Mouse (Mus musculus): ENCODE data around the gene Ccdc142. TPM values are rescaled to one million over a fixed set of nuclear protein-coding genes. Genes with fewer than 3 reads are reported as not detected.

Gene Ccdc142
- polyA plus RNA-seq, 1 experiment = 2.0 TPM

DNA sequence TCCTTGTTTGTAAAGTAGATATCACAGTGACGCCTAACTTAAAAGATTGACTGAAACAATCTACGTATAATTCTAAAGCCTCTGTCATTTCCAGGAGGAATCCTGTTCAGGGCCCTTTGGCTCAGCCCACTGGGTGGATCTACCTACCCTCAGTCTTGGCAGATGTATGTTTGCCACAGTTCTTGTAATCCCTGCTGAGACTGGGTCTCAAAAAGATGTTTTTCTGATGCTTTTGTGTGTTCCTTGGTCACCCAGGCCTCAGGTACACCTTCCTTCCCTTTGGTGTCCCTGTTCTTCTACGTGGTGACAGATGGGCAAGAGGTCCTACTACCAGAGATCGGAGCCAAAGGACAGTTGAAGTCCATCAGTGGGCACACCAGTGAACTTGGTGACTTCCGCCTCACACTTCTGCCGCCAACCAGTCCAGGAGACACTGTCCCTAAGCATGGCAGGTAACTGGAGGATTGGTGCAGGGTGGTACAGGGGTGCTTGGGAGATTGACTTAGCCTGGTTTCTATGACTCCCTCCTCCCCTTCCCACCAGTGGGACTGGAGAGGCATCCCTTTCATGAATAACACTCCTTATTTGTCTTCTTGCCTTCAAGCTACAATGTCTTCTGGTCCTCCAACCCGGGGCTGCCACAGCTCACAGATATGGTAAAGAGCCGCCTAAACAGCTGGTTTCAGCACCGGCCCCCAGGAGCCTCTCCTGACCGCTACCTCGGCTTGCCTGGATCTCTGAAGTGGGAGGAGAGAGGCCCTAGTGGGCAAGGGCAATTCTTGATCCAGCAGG, 15.2 kb downstream of the Ccdc142 start:
- Histone ChIP-seq H3K4me3 (replicated peaks) (peak overlapping the region; percentile 97), H3K4me1 (peaks cover 83% of the 10 kb centered on the region), H3K36me3 (replicated peaks; ENCODE audit: low read length) (peaks cover 45% of the 10 kb centered on the region), H3K27me3 (replicated peaks) (no peaks in the 10 kb centered on the region), H3K9me3 (no peaks in the 10 kb centered on the region)
- TF ChIP-seq FLI1 (IDR thresholded peaks at IDR 0.05; ENCODE audit: low read length) (no peak), GATA1 (IDR thresholded peaks at IDR 0.05; ENCODE audit: borderline replicate concordance, low read length) (no peak)

DNA sequence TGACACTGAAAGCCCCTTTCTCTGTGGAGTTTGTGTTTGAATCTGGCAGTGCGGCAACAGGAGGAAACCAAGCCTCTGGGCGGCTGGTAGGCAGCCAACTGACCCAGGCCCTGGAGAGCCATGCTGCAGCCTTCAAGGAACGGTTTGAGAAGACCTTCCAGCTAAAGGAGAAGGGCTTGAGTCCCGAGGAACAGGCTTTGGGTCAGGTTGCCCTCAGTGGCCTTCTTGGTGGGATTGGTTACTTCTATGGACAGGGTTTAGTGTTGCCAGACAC, 15.7 kb downstream of the Ccdc142 start:
- Histone ChIP-seq H3K4me1 (peaks cover 82% of the 10 kb centered on the region), H3K36me3 (replicated peaks; ENCODE audit: low read length) (peaks cover 40% of the 10 kb centered on the region), H3K27me3 (replicated peaks) (no peaks in the 10 kb centered on the region), H3K9me3 (no peaks in the 10 kb centered on the region), H3K4me3 (replicated peaks) (no peak overlapping the region)
- TF ChIP-seq GATA1 (IDR thresholded peaks at IDR 0.05; ENCODE audit: borderline replicate concordance, low read length) (no peak), FLI1 (IDR thresholded peaks at IDR 0.05; ENCODE audit: low read length) (no peak)

DNA sequence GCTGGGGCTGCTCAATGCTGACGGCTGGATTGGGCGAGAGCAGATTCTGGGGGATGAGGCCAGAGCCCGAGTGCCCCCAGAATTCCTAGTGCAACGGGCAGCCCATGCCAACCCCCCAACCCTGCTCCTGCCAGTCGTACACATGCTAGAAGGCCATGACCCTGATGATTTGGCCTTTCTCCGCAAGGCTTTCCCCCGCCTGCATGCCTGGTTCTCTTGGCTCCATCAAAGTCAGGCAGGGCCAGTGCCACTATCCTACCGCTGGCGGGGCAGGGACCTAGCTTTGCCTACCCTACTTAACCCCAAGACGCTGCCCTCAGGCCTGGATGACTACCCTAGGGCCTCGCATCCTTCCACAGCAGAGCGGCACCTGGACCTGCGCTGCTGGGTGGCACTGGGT, 16.2 kb downstream of the Ccdc142 start:
- TF ChIP-seq GATA1 (IDR thresholded peaks at IDR 0.05; ENCODE audit: borderline replicate concordance, low read length) (no peak), FLI1 (IDR thresholded peaks at IDR 0.05; ENCODE audit: low read length) (no peak)
- H3K9me3 ChIP-seq = no peaks in the 10 kb centered on the region
- H3K36me3 ChIP-seq (replicated peaks; ENCODE audit: low read length) = peaks cover 38% of the 10 kb centered on the region
- H3K4me1 ChIP-seq = peaks cover 84% of the 10 kb centered on the region
- H3K27me3 ChIP-seq (replicated peaks) = no peaks in the 10 kb centered on the region
- H3K4me3 ChIP-seq (replicated peaks) = peak overlapping the region; percentile 38

DNA sequence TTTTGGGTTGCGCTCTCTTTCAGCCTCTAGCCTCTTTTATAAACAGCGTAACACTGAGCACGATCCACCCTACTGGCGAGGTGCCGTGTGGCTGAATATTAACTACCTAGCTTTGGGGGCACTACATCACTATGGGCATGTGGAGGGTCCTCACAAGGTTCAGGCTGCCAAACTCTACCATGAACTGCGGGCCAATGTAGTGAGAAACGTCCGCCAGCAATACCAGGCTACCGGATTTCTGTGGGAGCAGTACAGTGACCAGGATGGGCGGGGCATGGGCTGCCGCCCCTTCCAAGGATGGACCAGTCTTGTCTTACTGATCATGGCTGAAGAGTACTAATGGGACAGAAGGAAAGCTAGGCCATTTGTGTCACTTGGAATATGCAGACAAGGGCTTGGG, 17.0 kb downstream of the Ccdc142 start:
- TF ChIP-seq FLI1 (IDR thresholded peaks at IDR 0.05; ENCODE audit: low read length) (no peak), GATA1 (IDR thresholded peaks at IDR 0.05; ENCODE audit: borderline replicate concordance, low read length) (no peak)
- Histone ChIP-seq H3K9me3 (no peaks in the 10 kb centered on the region), H3K4me3 (replicated peaks) (no peak overlapping the region), H3K27me3 (replicated peaks) (no peaks in the 10 kb centered on the region), H3K36me3 (replicated peaks; ENCODE audit: low read length) (peaks cover 43% of the 10 kb centered on the region), H3K4me1 (peaks cover 91% of the 10 kb centered on the region)

DNA sequence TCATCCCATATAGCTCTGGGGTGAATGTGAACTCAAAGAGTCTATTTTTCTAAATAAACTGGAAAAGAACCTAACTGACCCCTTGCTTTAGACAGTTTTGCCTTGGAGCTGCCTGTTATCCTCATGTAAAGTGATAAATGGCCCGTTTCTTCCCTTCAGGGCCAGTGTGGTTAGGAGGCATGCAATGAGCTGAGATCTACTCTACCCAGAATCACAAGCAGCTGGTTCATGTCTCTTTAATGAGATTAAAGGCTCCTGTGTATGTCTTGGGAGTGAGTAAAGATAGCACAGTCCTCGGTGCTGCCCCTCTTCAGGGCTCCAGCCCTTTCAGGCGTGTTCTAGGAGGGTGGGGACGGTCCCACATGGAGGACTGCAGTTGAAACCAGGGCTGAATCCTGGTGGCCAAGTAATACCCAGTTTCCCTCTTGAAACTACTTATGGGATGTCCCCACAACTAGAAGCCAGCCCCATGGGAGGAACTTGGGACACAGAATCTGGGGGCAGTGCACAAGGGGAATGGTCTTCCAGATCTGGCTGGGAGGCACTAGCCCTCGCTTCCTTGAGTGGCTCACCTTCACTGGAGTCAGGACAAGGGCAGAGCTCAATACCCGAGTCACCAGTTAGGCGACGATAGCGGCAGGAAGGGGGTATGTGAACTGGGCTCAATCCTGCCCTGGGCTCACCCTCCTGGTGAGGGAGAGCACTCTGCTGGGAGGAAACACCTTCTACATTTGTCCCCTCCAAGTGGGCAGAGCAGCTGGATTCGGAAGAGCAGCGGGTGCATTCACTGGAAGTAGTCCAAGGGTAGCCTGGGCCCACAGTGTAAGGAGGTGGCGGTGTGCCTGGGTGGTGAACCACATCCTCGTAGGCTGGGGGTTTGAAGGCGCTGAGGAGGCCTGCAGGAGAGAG, 17.7 kb downstream of the Ccdc142 start:
- TF ChIP-seq FLI1 (IDR thresholded peaks at IDR 0.05; ENCODE audit: low read length) (no peak), GATA1 (IDR thresholded peaks at IDR 0.05; ENCODE audit: borderline replicate concordance, low read length) (no peak)
- Histone ChIP-seq H3K4me3 (replicated peaks) (peak overlapping the region; percentile 79), H3K27me3 (replicated peaks) (no peaks in the 10 kb centered on the region), H3K36me3 (replicated peaks; ENCODE audit: low read length) (peaks cover 47% of the 10 kb centered on the region), H3K4me1 (peaks cover 91% of the 10 kb centered on the region), H3K9me3 (no peaks in the 10 kb centered on the region)

DNA sequence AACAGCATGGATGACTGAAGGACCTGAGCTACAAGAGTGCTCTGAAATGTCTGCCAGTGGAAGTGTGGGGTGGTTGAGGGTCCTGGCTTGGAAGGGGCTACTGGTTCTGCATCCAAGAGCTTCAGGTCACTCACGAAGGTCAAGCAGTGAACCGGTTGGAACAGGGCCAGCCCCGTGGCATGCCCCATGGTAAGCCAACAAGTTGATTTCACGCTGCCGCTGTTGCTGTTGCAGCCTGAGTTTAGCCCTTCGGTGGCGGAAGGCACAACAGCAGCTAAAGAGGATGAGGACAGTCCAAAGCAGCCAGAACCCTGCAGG, 18.3 kb downstream of the Ccdc142 start:
- Histone ChIP-seq H3K9me3 (no peaks in the 10 kb centered on the region), H3K27me3 (replicated peaks) (no peaks in the 10 kb centered on the region), H3K4me3 (replicated peaks) (peak overlapping the region; percentile 79), H3K4me1 (peaks cover 91% of the 10 kb centered on the region), H3K36me3 (replicated peaks; ENCODE audit: low read length) (peaks cover 47% of the 10 kb centered on the region)
- no peak for TF ChIP-seq FLI1 (IDR thresholded peaks at IDR 0.05; ENCODE audit: low read length)
- TF ChIP-seq GATA1 (IDR thresholded peaks at IDR 0.05; ENCODE audit: borderline replicate concordance, low read length) = no peak

DNA sequence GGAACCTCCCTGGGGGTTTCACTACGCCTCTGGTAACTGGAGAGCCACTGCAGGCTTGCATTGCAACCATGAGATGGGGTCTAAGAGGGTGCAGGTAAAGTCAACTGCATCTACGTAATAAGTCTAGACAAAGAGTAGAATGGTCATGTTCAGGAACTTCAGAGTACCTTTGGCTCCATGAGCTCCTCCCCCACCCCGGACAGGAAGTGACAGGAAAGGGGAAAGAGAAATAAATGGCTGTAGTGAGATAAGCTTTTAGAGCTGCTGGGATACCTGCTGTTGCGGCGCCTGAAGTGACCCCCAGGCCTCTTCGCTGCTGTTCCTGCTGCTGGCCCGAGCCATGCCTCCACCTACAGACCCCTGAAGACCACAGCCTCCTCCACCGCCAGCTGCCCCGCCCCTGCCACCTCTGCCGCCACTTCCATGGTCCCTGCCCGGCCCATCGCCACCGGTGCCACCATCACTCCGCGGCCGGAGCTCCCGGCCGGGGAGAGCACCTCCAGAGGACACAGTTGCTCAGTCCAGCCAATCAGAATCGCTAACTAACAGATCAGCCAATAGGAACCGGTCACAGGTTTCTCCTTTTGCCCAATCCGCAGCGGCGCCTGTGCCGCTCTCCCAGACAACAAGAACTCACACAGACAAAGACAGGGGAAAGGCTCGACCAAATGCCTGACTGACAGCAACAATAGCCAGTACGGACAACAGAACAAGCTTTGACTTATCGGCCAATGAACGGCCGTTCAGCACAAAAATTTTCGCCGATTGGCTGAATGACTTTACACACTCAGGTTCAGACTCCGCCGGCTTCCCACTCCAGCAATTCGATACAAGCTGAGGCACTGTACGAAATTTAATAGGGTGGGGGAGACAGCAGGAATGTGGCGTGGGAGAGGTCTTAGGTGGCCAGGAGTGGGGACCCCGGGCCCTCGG, 19.8 kb downstream of the Ccdc142 start, which contains the start of gene Wbp1:
TSS of gene Wbp1 (minus strand) at position 630 of the 933 bp plus-strand sequence.
- Histone ChIP-seq H3K4me3 (replicated peaks) (peak within 1 kb of the TSS; percentile 98), H3K4me1 (peaks cover 89% of the 10 kb centered on the region), H3K27me3 (replicated peaks) (no peaks in the 10 kb centered on the region), H3K36me3 (replicated peaks; ENCODE audit: low read length) (peaks cover 47% of the 10 kb centered on the region), H3K9me3 (no peaks in the 10 kb centered on the region)
- TF ChIP-seq FLI1 (IDR thresholded peaks at IDR 0.05; ENCODE audit: low read length) = no peak
- TF ChIP-seq GATA1 (IDR thresholded peaks at IDR 0.05; ENCODE audit: borderline replicate concordance, low read length) = no peak

DNA sequence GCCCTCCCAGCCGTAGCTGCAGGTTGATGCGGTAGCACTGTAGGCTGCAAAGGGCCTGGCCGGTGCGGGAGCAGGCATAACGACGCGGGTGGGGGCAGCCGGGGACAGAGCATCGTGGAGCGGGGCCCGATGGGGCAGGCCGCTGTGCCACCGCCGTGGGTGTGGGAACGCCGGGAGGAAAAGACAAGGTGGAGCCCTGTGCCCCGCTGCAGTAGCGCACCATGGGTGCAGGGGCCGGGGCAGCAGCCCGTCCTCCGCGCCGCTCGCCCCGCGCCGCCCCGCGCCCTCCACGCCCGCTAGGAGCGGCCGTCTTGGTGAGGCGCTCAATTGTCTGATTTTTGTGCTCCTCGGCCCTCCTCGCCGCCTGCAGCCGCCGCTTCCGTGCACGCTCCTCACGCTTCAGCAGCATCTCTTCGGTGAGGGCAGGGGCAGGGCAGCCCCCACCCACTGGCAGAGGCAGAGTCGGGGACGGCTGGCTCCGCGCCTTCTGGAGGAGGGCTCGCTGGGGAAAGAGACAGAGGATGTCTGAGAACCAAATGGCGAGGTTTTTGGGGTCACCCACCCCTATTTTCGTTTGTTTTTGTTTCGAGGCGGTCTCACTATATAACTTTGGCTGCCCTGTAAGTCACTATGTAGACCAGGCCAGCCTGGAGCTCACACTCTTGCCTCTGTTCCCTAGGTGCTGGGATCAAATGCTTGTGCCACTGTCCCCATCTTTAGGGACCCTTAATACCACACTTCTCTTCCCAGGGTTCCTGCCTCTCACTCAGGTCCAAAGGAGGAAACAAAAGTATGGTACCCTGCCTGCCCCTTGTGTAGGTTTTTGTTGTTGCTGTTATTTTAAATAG, 20.7 kb downstream of the Ccdc142 start:
- peak overlapping the region; percentile 98 for H3K4me3 ChIP-seq (replicated peaks)
- H3K9me3 ChIP-seq = no peaks in the 10 kb centered on the region
- no peak for TF ChIP-seq GATA1 (IDR thresholded peaks at IDR 0.05; ENCODE audit: borderline replicate concordance, low read length)
- no peaks in the 10 kb centered on the region for H3K27me3 ChIP-seq (replicated peaks)
- peaks cover 41% of the 10 kb centered on the region for H3K36me3 ChIP-seq (replicated peaks; ENCODE audit: low read length)
- H3K4me1 ChIP-seq = peaks cover 83% of the 10 kb centered on the region

DNA sequence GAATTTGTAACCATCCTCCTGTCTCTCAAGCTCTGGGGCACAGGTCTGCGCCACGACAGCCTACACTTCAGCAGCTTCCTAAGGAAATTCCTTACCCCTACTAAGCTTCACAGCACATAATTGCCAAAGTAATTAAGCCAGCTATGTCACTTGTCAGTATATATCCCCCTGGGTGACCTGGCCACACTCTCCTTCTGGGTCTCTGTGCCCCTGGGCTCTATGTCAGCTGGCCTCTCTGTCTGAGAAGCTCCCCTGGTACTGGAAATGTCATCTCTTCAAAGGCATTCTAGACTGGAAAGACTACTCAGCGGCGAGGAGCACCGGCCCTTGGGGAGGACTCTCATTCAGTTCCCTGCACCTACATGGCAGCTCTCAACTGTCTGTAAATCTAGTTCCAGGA, 21.6 kb downstream of the Ccdc142 start:
- no peak for TF ChIP-seq FLI1 (IDR thresholded peaks at IDR 0.05; ENCODE audit: low read length)
- no peaks in the 10 kb centered on the region for H3K9me3 ChIP-seq
- H3K4me1 ChIP-seq = peaks cover 77% of the 10 kb centered on the region
- H3K27me3 ChIP-seq (replicated peaks) = no peaks in the 10 kb centered on the region
- peak overlapping the region; percentile 56 for H3K4me3 ChIP-seq (replicated peaks)
- peaks cover 32% of the 10 kb centered on the region for H3K36me3 ChIP-seq (replicated peaks; ENCODE audit: low read length)

All from megakaryocyte, embryonic 14.5 days (primary cell).